Comparison of ENCODE assay signal across 23 mouse cellular contexts in genomic region chr7:131223086-131223485, GRCm38 (mm10). TPM values are rescaled to one million over a fixed set of nuclear protein-coding genes. Genes with fewer than 3 reads are reported as not detected.
DNase-seq lines count a peak whose midpoint lies in the region; ATAC-seq lines count a peak whose summit lies in the region.
"Had no signal": no experiment of that assay in that cellular context is flagged by ENCODE, and none has a peak within 500 bp of the region (broad histone marks: within the 10 kb centered on the region; RNA-seq: fewer than 3 reads in every experiment).

No protein-coding gene starts in this region.

- intact Hi-C loops in heart, postnatal 10 days (cut with DNase I) = no loop called here

- no peak overlapping the region for H3K4me2 ChIP-seq in heart, embryonic 12.5 days
- no peak overlapping the region for H3K4me2 ChIP-seq in heart, embryonic 11.5 days
- H3K4me2 ChIP-seq: embryonic facial prominence, embryonic 13.5 days; forebrain, embryonic 12.5 days had no signal

- no peak for ATAC-seq in heart, embryonic 12.5 days (ENCODE audit: insufficient number of reproducible peaks, low FRiP score)
- ATAC-seq in heart, embryonic 11.5 days (replicated peaks; ENCODE audit: insufficient number of reproducible peaks, low FRiP score, low TSS enrichment) = no peak
- ATAC-seq: forebrain, embryonic 16.5 days; hindbrain, embryonic 16.5 days; inflammation-experienced regulatory T-cells, adult 6 months; intestine, postnatal 0 days; Patski had no signal

- WGBS in heart, embryonic 12.5 days = 56% methylated on average over 5 of the region's 5 CpGs
- WGBS in heart, embryonic 11.5 days (ENCODE audit: insufficient replicate concordance) = 58% methylated on average over 5 of the region's 5 CpGs

- peak; percentile 92 for DNase-seq in heart, adult 11 months
- peak; percentile 33 to 47 for DNase-seq in heart, adult 9 months (ENCODE audit: low spot score in 2 of 2)
- peak; percentile 57 to 58 for DNase-seq in heart, postnatal 10 days
- peak; percentile 6 for DNase-seq in retina, postnatal 7 days (ENCODE audit: low read depth, low spot score)
- no peak for DNase-seq in T-cell, adult 2 months (ENCODE audit: low spot score)
- DNase-seq: adrenal gland, adult 2 months; adrenal gland, postnatal 25 days; cerebellum, adult 18-20 months; cerebellum, adult 9-11 months; gastrocnemius, postnatal 10 days; kidney, adult 9 months had no signal

- H3K4me1 ChIP-seq in heart, embryonic 12.5 days (replicated peaks) = peaks cover 9% of the 10 kb centered on the region; the same call in 1 of the 2 replicates
- H3K4me1 ChIP-seq in heart, embryonic 11.5 days (ENCODE audit: control insufficient read depth, insufficient read depth, low read length) = no peaks in the 10 kb centered on the region
- H3K4me1 ChIP-seq: embryonic facial prominence, embryonic 13.5 days; forebrain, embryonic 12.5 days had no signal

- H3K9ac ChIP-seq in heart, embryonic 12.5 days = no peak overlapping the region
- no peak overlapping the region for H3K9ac ChIP-seq in heart, embryonic 11.5 days (ENCODE audit: low read depth, low read length)
- H3K9ac ChIP-seq: embryonic facial prominence, embryonic 13.5 days; forebrain, embryonic 12.5 days had no signal

- no peaks in the 10 kb centered on the region for H3K36me3 ChIP-seq in heart, embryonic 12.5 days
- H3K36me3 ChIP-seq in heart, embryonic 11.5 days (ENCODE audit: control insufficient read depth, insufficient read depth, low read length) = no peaks in the 10 kb centered on the region
- H3K36me3 ChIP-seq: embryonic facial prominence, embryonic 13.5 days; forebrain, embryonic 12.5 days had no signal

- H3K27me3 ChIP-seq in heart, embryonic 12.5 days (replicated peaks) = peaks cover 4% of the 10 kb centered on the region; the same call in 1 of the 2 replicates
- H3K27me3 ChIP-seq in heart, embryonic 11.5 days (ENCODE audit: control insufficient read depth, insufficient read depth, low read length) = no peaks in the 10 kb centered on the region
- H3K27me3 ChIP-seq: embryonic facial prominence, embryonic 13.5 days; forebrain, embryonic 12.5 days had no signal

- no peaks in the 10 kb centered on the region for H3K9me3 ChIP-seq in heart, embryonic 12.5 days (replicated peaks)
- no peaks in the 10 kb centered on the region for H3K9me3 ChIP-seq in heart, embryonic 11.5 days (replicated peaks; ENCODE audit: control insufficient read depth, low read length)
- H3K9me3 ChIP-seq: embryonic facial prominence, embryonic 13.5 days; forebrain, embryonic 12.5 days had no signal

- H3K4me3 ChIP-seq in heart, embryonic 12.5 days = no peak overlapping the region
- no peak overlapping the region for H3K4me3 ChIP-seq in heart, embryonic 11.5 days (ENCODE audit: low read depth, low read length)
- H3K4me3 ChIP-seq: embryonic facial prominence, embryonic 13.5 days; forebrain, embryonic 12.5 days had no signal

- H3K27ac ChIP-seq in heart, embryonic 12.5 days (ENCODE audit: poor library complexity, severe bottlenecking) = no peak overlapping the region
- no peak overlapping the region for H3K27ac ChIP-seq in heart, embryonic 11.5 days (ENCODE audit: low read depth, low read length)
- H3K27ac ChIP-seq: embryonic facial prominence, embryonic 13.5 days; forebrain, embryonic 12.5 days had no signal

RNA-seq across cellular contexts. Expression of gene 5430419D17Rik, which starts 48.9 kb away (rescaled TPM):
- 0.18 and 0.27 TPM in 2 replicates for polyA plus RNA-seq in heart, embryonic 12.5 days (2016; fragmentation: Nextera tagmentation; extraction: Ambion mirVana)
- 0.10 and 0.44 TPM in 2 replicates for polyA plus RNA-seq in heart, embryonic 11.5 days (2014; fragmentation: Nextera tagmentation; extraction: Ambion mirVana)
- 10 to 100 TPM; 16.8 to 17.3 TPM for total RNA-seq in heart, postnatal 10 days (2021)
- total RNA-seq: adrenal gland, adult 2 months; adrenal gland, postnatal 25 days; CH12.LX; gastrocnemius, postnatal 10 days; gastrocnemius, postnatal 4 days had no signal
- polyA plus RNA-seq: adrenal gland, adult 2 months; embryonic facial prominence, embryonic 13.5 days; forebrain, embryonic 12.5 days; forebrain, embryonic 16.5 days; hindbrain, embryonic 11.5 days; inflammation-experienced regulatory T-cells, adult 6 months; intestine, postnatal 0 days had no signal
